Mouse (Mus musculus): Measurements from ENCODE around the gene Idua.
"Not testable (repeated sequence)": the region's sequence is repeated elsewhere in the genome, so short reads cannot be mapped to it uniquely, and the experiment has no call there.

Idua gene

DNA sequence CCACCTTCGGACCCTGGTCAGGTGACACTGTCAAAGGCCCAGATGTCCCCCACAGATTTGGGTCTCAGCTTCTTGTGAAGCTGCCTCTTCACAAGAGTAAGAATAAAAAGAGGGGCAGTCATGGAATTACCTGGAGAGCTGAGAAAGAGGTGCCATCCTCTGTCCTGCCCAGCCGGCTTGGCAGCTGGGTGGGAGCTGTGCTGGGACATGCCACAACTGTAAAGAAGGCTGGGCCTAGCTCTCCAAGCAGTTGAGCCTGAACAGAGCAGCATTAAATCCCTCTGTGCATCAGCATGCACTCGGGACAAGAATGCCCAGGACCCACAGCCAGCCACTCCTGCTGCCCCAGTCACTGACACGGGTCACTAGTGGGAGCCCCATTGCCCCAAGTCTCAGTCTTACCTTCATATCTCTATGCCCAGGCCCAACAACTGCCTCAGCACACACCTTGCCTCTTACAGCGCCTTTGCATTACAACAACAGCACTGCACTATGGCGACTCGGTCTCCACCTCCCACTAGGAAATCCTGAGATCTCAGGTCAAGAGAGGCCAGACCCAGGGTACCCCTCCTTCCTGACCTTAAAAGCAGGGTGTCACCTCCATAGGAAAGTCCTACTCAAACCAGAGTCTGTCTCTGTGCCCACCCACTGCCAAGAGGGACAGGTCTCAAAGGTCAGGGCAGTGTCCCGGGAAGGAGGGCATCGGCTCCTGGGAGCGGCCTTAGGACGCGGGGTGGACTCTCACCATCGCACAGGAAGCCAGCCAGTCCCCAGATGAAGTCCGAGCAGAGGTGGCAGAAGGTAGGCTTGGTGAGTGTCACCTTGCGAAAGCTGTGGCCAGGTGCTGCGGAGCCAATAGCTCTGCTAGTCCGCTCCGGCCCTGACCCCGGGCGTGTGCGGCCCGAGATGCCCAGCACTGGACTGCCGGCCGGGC is at the start of gene Idua:
Idua (plus strand) TSS at position 634 of the 934 bp plus-strand sequence.
- DNase-seq: peak; percentile 63

DNA sequence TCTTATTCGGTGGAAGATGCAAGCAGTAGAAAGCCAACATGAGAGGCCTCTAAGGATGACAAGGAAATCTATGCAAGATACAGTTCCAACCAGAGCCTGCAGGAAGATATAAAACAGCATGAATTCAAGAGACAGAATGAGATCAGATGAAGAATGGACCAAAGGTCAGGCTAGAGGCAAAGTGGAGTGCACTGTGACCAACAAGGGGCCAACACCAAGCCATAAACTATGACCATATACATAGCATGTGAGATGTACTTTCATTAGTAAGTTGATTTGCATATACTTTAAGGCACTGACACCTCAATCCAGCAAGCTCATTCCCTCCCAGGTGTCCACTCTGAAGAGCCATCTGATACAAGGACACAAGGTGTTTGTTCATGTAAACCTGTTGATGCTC is 49.7 kb upstream of the Idua start:
- no peak for DNase-seq

- no peak for DNase-seq
Measured at GRCm38 (mm10) chr5:108621870-108622269, 38.3 kb upstream of the Idua start.

DNA sequence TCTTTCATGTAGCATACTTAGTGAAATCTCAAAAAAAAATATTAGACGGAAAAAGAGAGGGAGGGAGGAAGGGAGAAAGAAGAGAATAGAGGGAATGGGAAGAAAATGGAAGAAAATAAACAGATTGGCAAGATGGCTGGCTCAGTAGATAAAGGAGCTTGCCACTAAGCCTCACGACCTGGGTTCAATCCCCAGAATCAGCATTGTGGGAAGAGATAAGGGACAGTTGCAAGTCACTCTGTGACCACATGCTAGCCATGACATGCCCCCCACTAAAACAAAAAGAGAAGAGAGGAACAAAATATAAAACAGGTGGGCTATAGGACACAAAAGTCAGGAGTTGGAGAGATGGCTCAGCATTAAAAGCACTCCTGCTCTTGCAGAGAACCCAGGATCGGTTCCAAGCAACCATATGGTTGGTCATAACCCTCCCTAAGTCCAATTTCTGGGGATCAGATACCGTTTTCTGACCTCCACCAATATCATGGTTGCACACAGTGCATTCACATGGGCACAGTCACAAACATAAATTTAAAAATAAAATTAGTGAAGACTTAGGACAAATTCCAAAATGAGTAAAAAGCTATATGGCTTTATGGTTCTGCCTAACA is 34.0 kb upstream of the Idua start:
- no peak for DNase-seq

DNA sequence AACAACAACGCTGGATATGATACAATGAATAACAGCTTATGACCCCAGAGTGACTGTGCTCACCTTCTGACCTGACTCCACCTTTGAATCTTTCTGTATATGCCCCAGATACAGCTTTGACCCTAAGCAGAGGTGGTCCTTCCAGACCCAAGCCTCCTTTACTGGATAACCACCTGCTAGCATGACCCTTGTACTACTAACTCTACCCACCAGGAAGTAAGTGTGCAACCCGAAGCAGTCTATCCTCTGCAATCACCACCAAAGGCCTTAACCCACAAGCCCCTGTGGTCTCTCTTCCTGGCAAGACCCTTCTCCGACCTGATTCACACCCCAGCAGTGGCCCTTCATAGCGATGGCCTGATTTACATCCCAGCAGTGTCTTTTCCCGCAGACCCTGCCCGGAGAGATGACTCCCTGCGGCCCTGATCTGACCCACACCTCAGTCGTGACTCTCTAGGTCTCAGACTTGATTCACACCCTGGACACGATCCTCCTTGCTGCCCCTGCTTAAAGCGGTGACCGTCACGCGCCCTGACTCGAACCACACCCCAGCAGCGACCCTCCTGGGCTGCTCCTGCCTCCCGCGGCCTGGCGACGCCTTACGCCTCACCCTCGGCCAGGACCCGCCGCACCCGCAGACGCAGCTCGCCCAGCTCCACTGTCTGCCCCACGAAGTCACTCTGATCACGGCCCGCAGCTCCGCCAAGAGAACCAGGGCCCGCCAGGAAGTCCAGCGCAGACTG is 31.1 kb upstream of the Idua start:
- DNase-seq: no peak

DNA sequence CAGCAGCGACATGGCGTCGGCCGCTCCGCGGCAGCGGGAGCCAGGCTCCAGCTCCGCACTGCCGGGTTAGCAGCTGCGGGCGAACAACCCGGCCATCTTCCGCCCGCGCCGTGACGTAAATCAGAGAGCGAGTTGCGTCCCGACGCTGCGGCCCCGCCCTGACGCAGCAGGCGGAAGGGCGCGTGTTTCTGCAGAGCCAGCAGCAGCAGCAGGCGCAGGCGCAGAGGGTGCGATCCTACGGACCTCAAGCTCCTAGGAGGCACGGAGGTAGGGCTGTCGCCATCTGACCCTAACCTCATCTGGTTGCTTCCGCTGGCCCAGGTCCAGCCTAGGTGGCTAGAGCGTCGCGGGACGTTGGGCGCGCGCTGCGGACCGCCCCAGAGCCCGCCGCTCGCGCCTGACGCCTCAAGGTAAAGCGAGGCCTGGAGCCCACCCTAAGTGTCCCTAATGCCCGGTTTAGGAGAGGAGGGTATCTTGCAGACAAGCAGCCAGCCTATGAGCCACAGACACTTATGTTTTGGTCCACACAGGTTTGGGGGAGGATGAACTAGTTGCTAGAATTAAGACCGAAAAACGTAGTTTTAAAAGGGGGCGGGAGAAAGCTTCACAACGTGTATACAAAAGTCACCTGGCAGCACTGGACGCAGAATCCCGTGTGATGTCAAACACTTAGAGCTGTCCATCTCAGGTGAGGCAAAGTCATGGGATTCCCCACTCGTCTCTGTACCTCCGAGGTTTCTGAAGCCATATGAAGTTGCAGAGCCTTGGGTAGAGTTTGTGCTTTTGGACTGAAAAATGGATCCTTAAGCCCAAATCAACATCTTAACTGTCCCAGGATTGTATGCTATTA is 30.3 kb upstream of the Idua start, which contains the start of the genes Gak and Tmem175:
Gak (minus strand) TSS at position 122 of the 850 bp plus-strand sequence.
Tmem175 (plus strand) TSS at position 137 of the 850 bp plus-strand sequence.
- DNase-seq: peak; percentile 91

- DNase-seq: no peak
Measured at GRCm38 (mm10) chr5:108633676-108634075, 26.5 kb upstream of the Idua start.

GRCm38 (mm10) chr5:108634088-108634487 is 26.0 kb upstream of the Idua start:
- not testable (repeated sequence) for DNase-seq

GRCm38 (mm10) chr5:108636172-108636571 is 24.0 kb upstream of the Idua start:
- no peak for DNase-seq

DNA sequence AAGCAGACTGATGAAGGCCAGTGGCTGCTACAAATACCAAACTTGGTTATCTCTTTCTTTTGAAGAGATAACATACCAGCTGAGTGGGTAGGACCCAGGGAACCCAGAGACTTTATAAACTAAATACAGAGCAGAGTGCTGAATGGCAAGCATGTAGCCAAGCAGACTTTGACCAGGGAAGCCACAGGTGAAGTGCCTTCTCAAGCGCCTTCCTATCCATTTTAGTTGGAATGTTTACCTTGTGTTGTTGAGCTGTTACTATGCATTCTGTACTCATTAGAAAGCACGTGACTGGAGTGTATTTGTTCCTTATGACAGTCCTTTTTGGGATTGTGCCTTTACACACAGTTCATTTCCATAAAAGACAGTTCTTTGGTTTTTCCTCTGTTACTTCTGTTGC is 16.5 kb upstream of the Idua start:
- no peak for DNase-seq

- DNase-seq: no peak
Measured at GRCm38 (mm10) chr5:108645651-108646342, 14.3 kb upstream of the Idua start.

DNA sequence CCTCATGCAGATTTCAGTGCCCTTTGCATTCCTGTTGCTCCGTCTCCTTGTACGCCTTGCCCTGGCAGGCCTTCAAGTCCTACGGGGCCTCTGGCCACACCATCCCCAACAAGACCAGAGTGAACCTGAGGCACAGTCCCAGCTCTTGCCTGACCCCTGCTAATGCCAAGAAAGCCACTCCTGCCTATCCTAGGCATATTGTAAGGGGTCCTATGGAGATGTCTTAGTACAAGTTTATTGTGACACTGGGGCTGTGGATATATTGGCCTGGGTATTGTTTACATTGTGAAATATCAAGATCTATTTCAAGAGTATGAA is 13.8 kb upstream of the Idua start:
- no peak for DNase-seq

DNA sequence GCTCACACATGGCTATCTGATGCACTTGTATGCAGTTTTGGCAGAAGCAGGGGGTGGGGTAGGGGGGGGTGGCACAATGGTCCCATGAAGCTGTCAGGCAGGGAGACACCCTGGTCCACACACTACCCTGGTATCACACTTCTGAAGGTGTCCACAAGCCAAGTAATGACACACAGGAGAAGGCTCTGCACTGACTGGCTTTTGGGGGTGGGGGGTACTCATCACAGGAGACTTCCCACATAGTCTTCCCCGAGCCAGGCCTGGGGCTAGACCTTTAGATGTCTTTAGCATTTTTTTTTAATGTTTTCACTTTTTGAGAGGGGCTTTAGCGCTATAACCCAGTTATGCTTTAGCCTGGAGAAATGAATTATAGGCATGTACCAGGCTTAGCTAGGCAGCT is 12.8 kb upstream of the Idua start:
- DNase-seq: no peak

DNA sequence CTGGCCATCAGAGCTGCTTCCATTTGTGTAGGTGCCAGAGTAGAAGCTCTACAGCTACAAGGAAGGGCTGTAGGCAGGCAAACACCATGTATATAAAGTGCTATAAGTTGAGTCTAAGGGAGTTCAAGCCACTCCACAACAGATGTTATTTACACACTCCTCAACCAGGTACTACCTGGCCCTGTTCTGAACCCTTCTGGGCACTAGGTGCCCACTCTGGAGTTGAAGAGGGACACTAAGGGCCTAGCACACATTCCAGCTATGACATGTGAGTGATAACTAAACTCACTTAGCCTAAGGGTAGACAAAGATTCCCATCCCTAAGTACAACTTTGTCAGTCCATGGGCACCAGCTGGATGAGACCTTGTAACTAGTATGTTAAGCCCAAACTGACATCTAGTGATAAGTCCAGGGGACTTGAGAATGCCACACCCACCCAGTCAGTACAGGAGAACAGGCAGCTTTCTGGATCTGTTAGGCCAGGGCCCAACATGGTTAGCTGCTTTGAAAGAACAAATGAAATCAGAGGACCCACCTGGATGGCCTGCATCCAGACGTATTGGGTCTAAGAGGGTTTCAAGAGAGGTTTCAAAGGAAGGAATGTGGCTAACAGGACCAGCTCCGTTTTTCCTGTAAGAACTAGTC is 12.2 kb upstream of the Idua start:
- DNase-seq: no peak

- no peak for DNase-seq
Measured at GRCm38 (mm10) chr5:108648937-108649576, 11.1 kb upstream of the Idua start.

GRCm38 (mm10) chr5:108650341-108650740 is 9.8 kb upstream of the Idua start:
- no peak for DNase-seq

GRCm38 (mm10) chr5:108651136-108651720 is 8.9 kb upstream of the Idua start:
- no peak for DNase-seq

GRCm38 (mm10) chr5:108651823-108652222 is 8.3 kb upstream of the Idua start:
- peak; percentile 73 for DNase-seq

DNA sequence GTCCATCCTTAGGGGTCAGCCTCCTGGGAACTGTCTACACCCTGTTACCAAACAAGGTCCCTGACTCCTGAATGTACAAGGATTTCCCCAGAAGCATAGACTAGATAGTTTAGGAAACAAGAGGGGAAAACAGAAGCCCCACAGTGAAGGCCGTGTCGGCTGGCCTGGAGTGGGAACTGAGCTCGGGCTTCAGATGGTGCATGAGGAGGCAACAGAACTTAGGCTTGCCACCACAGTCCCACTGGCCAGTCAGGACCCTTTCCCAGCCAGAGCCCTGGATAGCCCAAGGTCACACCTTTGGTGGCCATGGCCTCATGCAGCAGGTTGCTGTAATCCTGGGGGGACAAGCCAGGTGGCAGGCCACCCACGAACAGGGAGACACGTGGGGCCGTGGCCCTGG is 6.8 kb upstream of the Idua start:
- DNase-seq: no peak

DNA sequence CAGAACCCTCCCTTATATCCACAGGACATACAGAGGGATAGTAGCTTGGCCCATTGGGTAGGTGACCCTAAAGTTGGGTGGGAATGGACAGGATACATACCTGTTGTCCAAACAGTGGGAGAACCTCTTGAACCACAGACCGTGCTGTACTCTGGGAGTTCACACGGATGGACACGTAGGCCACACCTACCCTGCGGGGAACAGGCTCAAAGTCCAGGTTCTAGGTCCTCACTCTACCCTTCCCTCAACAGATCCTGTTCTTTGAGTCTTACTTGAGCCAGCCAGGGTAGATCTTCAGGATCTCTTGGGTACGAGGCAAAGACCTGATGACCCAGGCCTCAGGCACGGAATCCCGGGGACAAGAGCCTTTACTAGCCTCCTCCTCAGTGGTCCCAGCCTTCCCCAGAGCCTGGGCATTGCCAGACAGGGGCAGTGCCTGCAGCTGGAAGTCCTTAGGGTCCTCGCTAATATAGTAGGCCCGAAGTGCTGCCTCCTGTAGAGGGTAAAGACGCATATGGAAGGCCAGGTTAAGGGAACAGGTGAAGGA is 5.6 kb upstream of the Idua start:
- peak; percentile 61 for DNase-seq
